Mouse (Mus musculus): ENCODE measurements around the gene Stambp. TPM values are rescaled to one million over a fixed set of nuclear protein-coding genes. Genes with fewer than 3 reads are reported as not detected.

Gene Stambp
- polyA plus RNA-seq, 1 experiment: 9.5 TPM

DNA sequence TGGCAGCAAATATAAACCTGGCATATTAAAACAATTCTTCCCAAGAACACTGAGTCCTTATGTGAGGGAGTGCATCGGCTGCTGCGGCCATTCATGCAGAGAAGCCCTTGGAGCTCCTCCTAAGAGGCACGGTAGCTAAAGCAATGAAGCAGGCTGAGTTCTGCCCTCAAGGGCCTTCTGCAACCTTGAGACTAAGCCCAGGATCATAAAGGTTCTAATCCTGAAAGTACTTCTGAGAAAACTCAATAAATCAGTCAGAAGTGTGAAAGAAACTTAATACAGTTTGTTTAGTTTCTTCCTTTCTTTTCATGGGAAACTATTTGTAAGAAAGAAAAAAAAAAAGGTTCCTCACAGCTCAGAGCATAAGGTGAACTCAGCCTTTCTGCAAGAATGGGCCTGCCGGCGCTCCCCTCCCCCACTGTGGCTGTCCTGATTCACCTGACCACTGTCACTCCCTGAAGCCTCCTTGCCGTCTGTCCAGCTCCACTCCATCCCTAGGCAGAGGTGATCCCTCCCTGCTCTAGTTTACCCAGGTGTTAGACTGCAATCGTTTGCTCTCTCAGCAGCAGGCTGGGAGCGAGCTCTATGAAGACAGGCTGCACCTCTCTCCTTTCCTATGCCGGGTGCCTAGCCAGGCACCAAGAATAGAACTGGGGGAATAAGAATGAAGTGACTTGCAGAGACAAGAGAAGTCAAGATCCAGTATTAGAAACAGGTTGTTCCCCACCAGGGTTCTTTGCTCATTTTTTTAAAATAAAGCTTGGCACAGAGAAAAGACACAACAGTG lies 70.8 kb downstream of the Stambp start:
- no peaks in the 10 kb centered on the region for H3K27me3 ChIP-seq (ENCODE audit: control insufficient read depth, insufficient read depth, low read length)
- H3K36me3 ChIP-seq (ENCODE audit: control insufficient read depth, insufficient read depth, low read length): 0 out of 2 replicates have a peak, but pooled peaks cover 3% of the 10 kb centered on the region
- no peak overlapping the region for H3K27ac ChIP-seq (ENCODE audit: insufficient read depth, low read depth, low read length)
- WGBS: 71% methylated on average over 9 of the region's 9 CpGs
- H3K4me1 ChIP-seq (ENCODE audit: control insufficient read depth, insufficient read depth, insufficient read length, low read length): peaks cover 2% of the 10 kb centered on the region; the same call in 1 of the 2 replicates
- no peak overlapping the region for H3K4me3 ChIP-seq (ENCODE audit: low read depth, low read length)
- no peak for TF ChIP-seq CTCF (IDR thresholded peaks at IDR 0.05; ENCODE audit: extremely low read depth, insufficient read length, insufficient replicate concordance, low read depth, low read length)
- no peak for TF ChIP-seq POLR2A (IDR thresholded peaks at IDR 0.05; ENCODE audit: low read depth, low read length)

DNA sequence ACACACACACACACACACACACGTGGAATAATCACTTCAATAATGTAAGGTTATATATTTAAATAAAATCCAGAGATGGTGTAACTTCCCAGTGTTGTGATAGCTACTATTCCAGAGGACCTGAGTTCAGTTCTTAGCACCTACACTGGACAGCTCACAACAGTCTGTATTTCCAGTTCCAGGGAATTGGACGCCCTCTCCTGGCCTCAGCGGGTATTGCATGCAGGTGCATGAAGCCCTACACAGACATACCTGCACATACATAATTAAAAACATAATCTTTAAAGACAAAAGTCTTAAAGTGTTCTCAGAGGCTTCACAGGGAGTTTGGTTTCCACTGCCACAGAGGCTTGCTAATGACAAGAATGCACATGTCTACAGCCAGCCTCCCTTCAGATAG lies 72.1 kb downstream of the Stambp start:
- Histone ChIP-seq H3K4me1 (ENCODE audit: control insufficient read depth, insufficient read depth, insufficient read length, low read length) (peaks cover 2% of the 10 kb centered on the region; the same call in 1 of the 2 replicates), H3K27ac (ENCODE audit: insufficient read depth, low read depth, low read length) (no peak overlapping the region), H3K27me3 (ENCODE audit: control insufficient read depth, insufficient read depth, low read length) (no peaks in the 10 kb centered on the region), H3K36me3 (ENCODE audit: control insufficient read depth, insufficient read depth, low read length) (0 out of 2 replicates have a peak, but pooled peaks cover 7% of the 10 kb centered on the region), H3K4me3 (ENCODE audit: low read depth, low read length) (no peak overlapping the region)
- peak; percentile 35; the same call in 1 of the 2 replicates for TF ChIP-seq CTCF (IDR thresholded peaks at IDR 0.05; ENCODE audit: extremely low read depth, insufficient read length, insufficient replicate concordance, low read depth, low read length)
- TF ChIP-seq POLR2A (IDR thresholded peaks at IDR 0.05; ENCODE audit: low read depth, low read length): no peak
- 79% methylated on average over 3 of the region's 3 CpGs for WGBS

DNA sequence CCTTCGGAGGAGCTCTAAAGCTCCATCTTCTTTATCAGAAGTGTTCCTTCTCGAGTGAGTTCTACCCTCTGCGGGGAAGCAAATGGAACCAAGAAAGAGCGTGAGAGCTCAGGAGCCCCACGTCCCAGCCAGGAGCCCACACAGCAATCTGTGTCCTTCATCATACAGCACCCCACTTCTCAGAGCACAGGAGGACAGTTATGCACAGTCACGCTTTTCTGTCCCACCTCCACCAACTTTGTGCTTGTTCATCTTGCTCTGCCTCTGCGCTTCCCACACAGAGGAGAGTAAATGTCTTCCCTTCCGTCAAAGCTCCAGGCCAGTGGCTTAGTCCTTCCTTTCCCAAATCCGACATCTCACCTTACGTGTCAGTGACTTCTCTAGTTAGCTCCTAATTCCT lies 73.5 kb downstream of the Stambp start:
- TF ChIP-seq CTCF (IDR thresholded peaks at IDR 0.05; ENCODE audit: extremely low read depth, insufficient read length, insufficient replicate concordance, low read depth, low read length): no peak
- no peak for TF ChIP-seq POLR2A (IDR thresholded peaks at IDR 0.05; ENCODE audit: low read depth, low read length)
- H3K36me3 ChIP-seq (ENCODE audit: control insufficient read depth, insufficient read depth, low read length): 0 out of 2 replicates have a peak, but pooled peaks cover 10% of the 10 kb centered on the region
- no peak overlapping the region for H3K4me3 ChIP-seq (ENCODE audit: low read depth, low read length)
- H3K27me3 ChIP-seq (ENCODE audit: control insufficient read depth, insufficient read depth, low read length): no peaks in the 10 kb centered on the region
- 95% methylated on average over 10 of the region's 10 CpGs for WGBS
- peaks cover 2% of the 10 kb centered on the region; the same call in 1 of the 2 replicates for H3K4me1 ChIP-seq (ENCODE audit: control insufficient read depth, insufficient read depth, insufficient read length, low read length)
- no peak overlapping the region for H3K27ac ChIP-seq (ENCODE audit: insufficient read depth, low read depth, low read length)

DNA sequence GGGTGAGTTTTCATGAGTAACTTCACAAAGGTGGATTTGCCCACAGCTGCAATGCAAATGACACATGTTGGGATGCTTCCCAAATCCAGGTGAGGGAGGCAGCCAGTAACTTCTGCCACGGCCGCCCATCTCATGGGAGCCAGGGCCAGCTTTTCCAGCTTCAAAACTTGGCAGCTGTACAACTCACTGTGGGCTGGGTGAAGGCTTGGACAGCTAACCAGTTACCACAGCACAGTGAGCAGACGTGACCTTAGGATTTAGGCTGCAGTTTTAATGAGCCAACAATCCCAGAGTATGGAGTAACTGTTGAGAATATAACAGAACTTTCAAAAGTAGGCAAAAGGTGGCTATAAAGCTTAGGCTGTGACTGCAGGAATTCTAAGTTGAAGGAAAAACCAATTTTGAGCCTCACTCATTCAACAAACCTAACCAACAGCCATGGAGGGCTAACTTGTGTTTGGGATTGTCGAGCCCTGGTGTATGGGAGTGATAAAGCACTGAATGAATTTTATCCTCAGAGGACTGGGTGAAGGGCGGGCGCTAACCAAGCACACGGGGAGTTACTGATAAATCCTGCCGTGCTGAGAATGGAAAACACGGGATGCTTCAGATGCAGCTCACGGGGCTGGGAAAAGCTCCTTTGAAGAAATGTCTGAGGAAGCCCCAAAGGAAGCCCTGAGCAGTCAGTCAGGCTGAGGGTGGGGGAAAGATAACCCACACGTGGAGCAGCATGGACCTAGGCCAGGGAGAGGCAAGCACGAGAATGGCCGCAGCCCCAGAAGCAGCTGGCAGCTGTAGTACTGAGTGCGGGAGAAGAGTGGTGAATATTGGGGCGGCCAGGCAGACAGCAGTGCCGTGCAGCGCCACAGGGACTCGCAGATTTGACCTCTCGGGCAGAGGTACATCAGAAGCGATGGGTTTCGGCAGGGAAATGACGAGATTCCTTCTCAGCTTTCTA lies 75.5 kb downstream of the Stambp start:
- 82% methylated on average over 22 of the region's 22 CpGs for WGBS
- H3K36me3 ChIP-seq (ENCODE audit: control insufficient read depth, insufficient read depth, low read length): peaks cover 18% of the 10 kb centered on the region
- no peaks in the 10 kb centered on the region for H3K27me3 ChIP-seq (ENCODE audit: control insufficient read depth, insufficient read depth, low read length)
- TF ChIP-seq CTCF (IDR thresholded peaks at IDR 0.05; ENCODE audit: extremely low read depth, insufficient read length, insufficient replicate concordance, low read depth, low read length) (no peak), POLR2A (IDR thresholded peaks at IDR 0.05; ENCODE audit: low read depth, low read length) (no peak)
- no peak overlapping the region for H3K4me3 ChIP-seq (ENCODE audit: low read depth, low read length)
- no peak overlapping the region for H3K27ac ChIP-seq (ENCODE audit: insufficient read depth, low read depth, low read length)
- H3K4me1 ChIP-seq (ENCODE audit: control insufficient read depth, insufficient read depth, insufficient read length, low read length): no peaks in the 10 kb centered on the region

DNA sequence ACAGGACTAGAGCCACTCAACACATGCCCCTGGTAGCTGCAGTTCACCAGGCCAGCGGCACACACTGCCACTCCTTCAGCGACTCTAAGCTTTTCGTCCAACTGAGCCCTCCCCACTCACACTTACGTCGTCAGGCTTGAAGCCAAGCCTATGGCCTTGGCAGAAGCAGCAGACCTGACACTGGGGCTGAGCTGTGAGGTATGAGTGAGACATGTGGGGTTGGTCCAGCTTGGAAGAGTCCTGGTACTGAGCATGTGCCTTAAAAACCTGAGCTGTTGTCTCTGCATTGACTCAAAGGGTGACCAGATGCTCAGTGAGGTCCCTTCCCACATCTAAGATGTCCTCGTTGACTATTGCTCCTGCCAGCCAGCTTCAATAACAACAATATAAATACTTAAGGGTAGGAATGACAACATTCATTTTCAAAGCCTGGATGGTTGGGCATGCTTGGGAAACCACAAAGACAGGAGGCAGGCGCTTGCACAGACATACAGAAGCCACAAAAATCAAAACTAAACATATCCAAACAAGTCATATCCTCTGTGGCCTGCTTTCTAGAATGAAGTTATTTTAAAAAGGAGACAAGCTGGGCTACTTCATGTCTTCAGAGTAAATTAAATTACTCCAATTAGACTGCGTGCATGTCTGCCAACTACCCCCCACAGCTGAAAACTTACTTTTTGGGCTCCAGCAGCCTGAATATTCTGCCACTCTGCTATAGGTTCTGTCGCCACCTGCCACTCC lies 76.3 kb downstream of the Stambp start:
- peaks cover 18% of the 10 kb centered on the region for H3K36me3 ChIP-seq (ENCODE audit: control insufficient read depth, insufficient read depth, low read length)
- WGBS: 78% methylated on average over 9 of the region's 9 CpGs
- no peak for TF ChIP-seq CTCF (IDR thresholded peaks at IDR 0.05; ENCODE audit: extremely low read depth, insufficient read length, insufficient replicate concordance, low read depth, low read length)

More for the DNA sequence above, 76.3 kb downstream of the Stambp start:
- H3K4me3 ChIP-seq (ENCODE audit: low read depth, low read length): no peak overlapping the region
- H3K27ac ChIP-seq (ENCODE audit: insufficient read depth, low read depth, low read length): no peak overlapping the region
- no peaks in the 10 kb centered on the region for H3K4me1 ChIP-seq (ENCODE audit: control insufficient read depth, insufficient read depth, insufficient read length, low read length)
- no peaks in the 10 kb centered on the region for H3K27me3 ChIP-seq (ENCODE audit: control insufficient read depth, insufficient read depth, low read length)

Other genes starting within 250 kb of the Stambp start
- gene Mthfd2, start 246.8 kb downstream of the Stambp start, polyA plus RNA-seq (2012; rRNA removed): 2.8 and 3.3 TPM in 2 replicates
- gene Mob1a, start 246.7 kb downstream of the Stambp start, polyA plus RNA-seq (2012; rRNA removed): 4.1 and 19.5 TPM in 2 replicates
- 4.4 and 7.3 TPM in 2 replicates for gene Bola3, start 223.6 kb downstream of the Stambp start, polyA plus RNA-seq (2012; rRNA removed)
- gene Tet3, start 113.6 kb downstream of the Stambp start, polyA plus RNA-seq (2012; rRNA removed): 9.0 and 15.4 TPM in 2 replicates
- gene Dguok, start 65.8 kb downstream of the Stambp start, polyA plus RNA-seq (2012; rRNA removed): 12.4 and 19.7 TPM in 2 replicates
- gene Actg2, start 36.5 kb downstream of the Stambp start, polyA plus RNA-seq (2012; rRNA removed): 316 and 353 TPM in 2 replicates
- not detected in 2 replicates for gene Clec4f, start 83.5 kb upstream of the Stambp start, polyA plus RNA-seq (2012; rRNA removed)
- gene Cd207, start 105.1 kb upstream of the Stambp start, polyA plus RNA-seq (2012; rRNA removed): not detected in 2 replicates
- 0.15 TPM in 1 of 2 replicates, not detected in the other for gene Vax2, start 138.5 kb upstream of the Stambp start, polyA plus RNA-seq (2012; rRNA removed)
- not detected in 2 replicates for gene Atp6v1b1, start 170.3 kb upstream of the Stambp start, polyA plus RNA-seq (2012; rRNA removed)
- not detected in 2 replicates for gene Ankrd53, start 189.9 kb upstream of the Stambp start, polyA plus RNA-seq (2012; rRNA removed)
- 53.8 and 90.5 TPM in 2 replicates for gene Tex261, start 203.1 kb upstream of the Stambp start, polyA plus RNA-seq (2012; rRNA removed)
- 11.1 and 25.8 TPM in 2 replicates for gene Nagk, start 222.3 kb upstream of the Stambp start, polyA plus RNA-seq (2012; rRNA removed)